Mouse (Mus musculus): ENCODE measurements at regions not wholly inside any gene's neighbourhood (a gene's known extent, or its start where the extent isn't known, plus 50 kb on each side); places are given as distances from the start of the nearest gene placed in this dataset.

DNA sequence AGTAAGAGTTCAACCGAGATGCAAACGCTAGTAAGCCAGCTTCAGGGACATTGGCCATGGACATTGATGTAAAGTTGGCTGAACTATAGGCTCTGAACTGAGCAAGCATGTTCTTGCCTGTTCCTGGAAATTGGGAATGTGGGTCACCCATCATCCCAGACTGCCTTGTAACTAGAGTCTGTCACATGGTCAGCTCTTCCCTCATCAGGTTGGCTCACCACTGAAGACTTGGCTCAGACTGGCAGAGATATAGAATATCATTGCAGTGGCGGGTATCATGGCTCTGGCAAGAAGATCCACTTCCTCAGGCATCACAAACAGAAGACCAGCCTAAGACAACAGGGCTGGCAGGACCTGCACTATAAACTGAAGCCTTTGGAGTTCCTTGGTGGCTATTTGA lies 255.3 kb upstream of the Acvr2a start:
- TF ChIP-seq GATA1 (IDR thresholded peaks at IDR 0.05; ENCODE audit: borderline replicate concordance, low read length) = no peak
- TF ChIP-seq FLI1 (IDR thresholded peaks at IDR 0.05; ENCODE audit: low read length) = no peak
